Mouse (Mus musculus): Measurements from ENCODE around the gene Rgp1. TPM values are rescaled to one million over a fixed set of nuclear protein-coding genes. Genes with fewer than 3 reads are reported as not detected.

Rgp1 gene
- polyA plus RNA-seq, 2 experiments, result 33.3 to 81.9 TPM

GRCm38 (mm10) chr4:43634621-43635374 lies 56.3 kb downstream of the Rgp1 start:
- no peak for TF ChIP-seq POLR2A (IDR thresholded peaks at IDR 0.05; ENCODE audit: borderline replicate concordance, extremely low read depth, insufficient read depth, insufficient read length)
- Histone ChIP-seq H3K36me3 (ENCODE audit: control insufficient read depth, insufficient read depth, low read length) (no peaks in the 10 kb centered on the region), H3K4me1 (ENCODE audit: control insufficient read depth, insufficient read depth, low read length) (peaks cover 26% of the 10 kb centered on the region), H3K27me3 (ENCODE audit: control insufficient read depth, insufficient read depth, low read length) (no peaks in the 10 kb centered on the region), H3K9ac (ENCODE audit: low read depth, low read length, severe bottlenecking) (no peak overlapping the region), H3K9me3 (ENCODE audit: control insufficient read depth, low read length) (no peaks in the 10 kb centered on the region), H3K4me2 (replicated peaks; ENCODE audit: low read depth, low read length, severe bottlenecking) (no peak overlapping the region), H3K4me3 (replicated peaks; ENCODE audit: low read length) (no peak overlapping the region), H3K27ac (replicated peaks; ENCODE audit: low read depth, low read length) (no peak overlapping the region)
- DNase-seq (ENCODE audit: low spot score) (no peak), ATAC-seq (ENCODE audit: low FRiP score, low read depth) (no peak)
- 89% methylated on average over 7 of the region's 7 CpGs for WGBS

- no peaks in the 10 kb centered on the region for H3K9me3 ChIP-seq (ENCODE audit: control insufficient read depth, low read length)
- 72% methylated on average over 6 of the region's 6 CpGs for WGBS
- ATAC-seq (ENCODE audit: low FRiP score, low read depth) (no peak), DNase-seq (ENCODE audit: low spot score) (no peak)
- no peaks in the 10 kb centered on the region for H3K27me3 ChIP-seq (ENCODE audit: control insufficient read depth, insufficient read depth, low read length)
- H3K9ac ChIP-seq (ENCODE audit: low read depth, low read length, severe bottlenecking), result no peak overlapping the region
- no peak overlapping the region for H3K4me2 ChIP-seq (replicated peaks; ENCODE audit: low read depth, low read length, severe bottlenecking)
- H3K27ac ChIP-seq (replicated peaks; ENCODE audit: low read depth, low read length), result no peak overlapping the region
- H3K4me1 ChIP-seq (ENCODE audit: control insufficient read depth, insufficient read depth, low read length), result peaks cover 21% of the 10 kb centered on the region
- H3K4me3 ChIP-seq (replicated peaks; ENCODE audit: low read length), result no peak overlapping the region
- TF ChIP-seq POLR2A (IDR thresholded peaks at IDR 0.05; ENCODE audit: borderline replicate concordance, extremely low read depth, insufficient read depth, insufficient read length), result no peak
- H3K36me3 ChIP-seq (ENCODE audit: control insufficient read depth, insufficient read depth, low read length), result peaks cover 7% of the 10 kb centered on the region; the same call in 1 of the 2 replicates
These were observed 58.2 kb downstream of the Rgp1 start for GRCm38 (mm10) chr4:43636751-43637150.

Small RNAs within 50 kb of the gene (microRNA-seq; reads per million reads assigned to microRNA genes)
- gene Gm25262, result not detected

Other genes starting within 250 kb of the Rgp1 start
- gene Rusc2, start 196.7 kb upstream of the Rgp1 start, polyA plus RNA-seq (2012; rRNA removed), result 16.2 and 25.4 TPM in 2 replicates
- gene Rusc2, start 196.7 kb upstream of the Rgp1 start, polyA plus RNA-seq (2014; fragmentation: Nextera tagmentation; extraction: Ambion mirVana), result 8.0 and 9.6 TPM in 2 replicates
- 0.20 and 0.29 TPM in 2 replicates for gene Fam166b, start 149.6 kb upstream of the Rgp1 start, polyA plus RNA-seq (2012; rRNA removed)
- 0.14 and 0.33 TPM in 2 replicates for gene Fam166b, start 149.6 kb upstream of the Rgp1 start, polyA plus RNA-seq (2014; fragmentation: Nextera tagmentation; extraction: Ambion mirVana)
- 47.4 and 63.1 TPM in 2 replicates for gene Tesk1, start 136.8 kb upstream of the Rgp1 start, polyA plus RNA-seq (2012; rRNA removed)
- gene Tesk1, start 136.8 kb upstream of the Rgp1 start, polyA plus RNA-seq (2014; fragmentation: Nextera tagmentation; extraction: Ambion mirVana), result 15.8 and 17.6 TPM in 2 replicates
- gene Cd72, start 124.1 kb upstream of the Rgp1 start, polyA plus RNA-seq (2012; rRNA removed), result 1.3 TPM in 2 replicates
- gene Cd72, start 124.1 kb upstream of the Rgp1 start, polyA plus RNA-seq (2014; fragmentation: Nextera tagmentation; extraction: Ambion mirVana), result 4.4 and 7.5 TPM in 2 replicates
- not detected in 2 replicates for gene Sit1, start 95.0 kb upstream of the Rgp1 start, polyA plus RNA-seq (2012; rRNA removed)
- not detected in 2 replicates for gene Sit1, start 95.0 kb upstream of the Rgp1 start, polyA plus RNA-seq (2014; fragmentation: Nextera tagmentation; extraction: Ambion mirVana)
- gene Ccdc107, start 85.8 kb upstream of the Rgp1 start, polyA plus RNA-seq (2012; rRNA removed), result 118 and 175 TPM in 2 replicates
- gene Ccdc107, start 85.8 kb upstream of the Rgp1 start, polyA plus RNA-seq (2014; fragmentation: Nextera tagmentation; extraction: Ambion mirVana), result 78.8 and 92.8 TPM in 2 replicates
- 84.9 and 108 TPM in 2 replicates for gene Arhgef39, start 79.0 kb upstream of the Rgp1 start, polyA plus RNA-seq (2012; rRNA removed)
- 25.2 and 27.6 TPM in 2 replicates for gene Arhgef39, start 79.0 kb upstream of the Rgp1 start, polyA plus RNA-seq (2014; fragmentation: Nextera tagmentation; extraction: Ambion mirVana)
- 4.9 TPM in 2 replicates for gene Car9, start 71.7 kb upstream of the Rgp1 start, polyA plus RNA-seq (2012; rRNA removed)
- 1.0 and 1.2 TPM in 2 replicates for gene Car9, start 71.7 kb upstream of the Rgp1 start, polyA plus RNA-seq (2014; fragmentation: Nextera tagmentation; extraction: Ambion mirVana)
- gene Tpm2, start 55.0 kb upstream of the Rgp1 start, polyA plus RNA-seq (2012; rRNA removed), result 206 and 361 TPM in 2 replicates
- gene Tpm2, start 55.0 kb upstream of the Rgp1 start, polyA plus RNA-seq (2014; fragmentation: Nextera tagmentation; extraction: Ambion mirVana), result 382 and 495 TPM in 2 replicates
- 51.7 and 58.0 TPM in 2 replicates for gene Creb3, start 16.4 kb upstream of the Rgp1 start, polyA plus RNA-seq (2012; rRNA removed)
- 71.4 and 78.5 TPM in 2 replicates for gene Creb3, start 16.4 kb upstream of the Rgp1 start, polyA plus RNA-seq (2014; fragmentation: Nextera tagmentation; extraction: Ambion mirVana)
- 69.4 and 75.5 TPM in 2 replicates for gene Tln1, start 16.0 kb upstream of the Rgp1 start, polyA plus RNA-seq (2012; rRNA removed)
- gene Tln1, start 16.0 kb upstream of the Rgp1 start, polyA plus RNA-seq (2014; fragmentation: Nextera tagmentation; extraction: Ambion mirVana), result 62.4 and 63.3 TPM in 2 replicates
- gene Gba2, start 158 bp downstream of the Rgp1 start, polyA plus RNA-seq (2012; rRNA removed), result 39.8 and 50.1 TPM in 2 replicates
- gene Gba2, start 158 bp downstream of the Rgp1 start, polyA plus RNA-seq (2014; fragmentation: Nextera tagmentation; extraction: Ambion mirVana), result 18.4 and 19.9 TPM in 2 replicates
- 0.24 and 0.88 TPM in 2 replicates for gene Msmp, start 5.8 kb downstream of the Rgp1 start, polyA plus RNA-seq (2012; rRNA removed)
- 2.8 and 3.0 TPM in 2 replicates for gene Msmp, start 5.8 kb downstream of the Rgp1 start, polyA plus RNA-seq (2014; fragmentation: Nextera tagmentation; extraction: Ambion mirVana)
- 121 and 124 TPM in 2 replicates for gene Npr2, start 53.2 kb downstream of the Rgp1 start, polyA plus RNA-seq (2012; rRNA removed)
- 33.3 and 34.3 TPM in 2 replicates for gene Npr2, start 53.2 kb downstream of the Rgp1 start, polyA plus RNA-seq (2014; fragmentation: Nextera tagmentation; extraction: Ambion mirVana)
- 1.8 and 2.5 TPM in 2 replicates for gene Spag8, start 74.9 kb downstream of the Rgp1 start, polyA plus RNA-seq (2012; rRNA removed)
- gene Spag8, start 74.9 kb downstream of the Rgp1 start, polyA plus RNA-seq (2014; fragmentation: Nextera tagmentation; extraction: Ambion mirVana), result 0.58 and 0.61 TPM in 2 replicates
- gene Hint2, start 77.8 kb downstream of the Rgp1 start, polyA plus RNA-seq (2012; rRNA removed), result 58.3 and 63.2 TPM in 2 replicates
- gene Hint2, start 77.8 kb downstream of the Rgp1 start, polyA plus RNA-seq (2014; fragmentation: Nextera tagmentation; extraction: Ambion mirVana), result 73.8 and 87.6 TPM in 2 replicates
- 16.0 and 26.7 TPM in 2 replicates for gene Tmem8b, start 90.3 kb downstream of the Rgp1 start, polyA plus RNA-seq (2012; rRNA removed)
- gene Tmem8b, start 90.3 kb downstream of the Rgp1 start, polyA plus RNA-seq (2014; fragmentation: Nextera tagmentation; extraction: Ambion mirVana), result 3.8 and 5.2 TPM in 2 replicates
- 0.40 and 0.63 TPM in 2 replicates for gene Fam221b, start 90.4 kb downstream of the Rgp1 start, polyA plus RNA-seq (2012; rRNA removed)
- 4.0 and 4.3 TPM in 2 replicates for gene Fam221b, start 90.4 kb downstream of the Rgp1 start, polyA plus RNA-seq (2014; fragmentation: Nextera tagmentation; extraction: Ambion mirVana)
- gene Olfr70, start 122.1 kb downstream of the Rgp1 start, polyA plus RNA-seq (2012; rRNA removed), result not detected in 2 replicates
- gene Olfr70, start 122.1 kb downstream of the Rgp1 start, polyA plus RNA-seq (2014; fragmentation: Nextera tagmentation; extraction: Ambion mirVana), result not detected in 2 replicates
- gene Olfr71, start 131.5 kb downstream of the Rgp1 start, polyA plus RNA-seq (2012; rRNA removed), result not detected in 2 replicates
- not detected in 2 replicates for gene Olfr71, start 131.5 kb downstream of the Rgp1 start, polyA plus RNA-seq (2014; fragmentation: Nextera tagmentation; extraction: Ambion mirVana)
- 3.2 and 3.9 TPM in 2 replicates for gene Hrct1, start 148.5 kb downstream of the Rgp1 start, polyA plus RNA-seq (2012; rRNA removed)
- 2.1 and 2.2 TPM in 2 replicates for gene Hrct1, start 148.5 kb downstream of the Rgp1 start, polyA plus RNA-seq (2014; fragmentation: Nextera tagmentation; extraction: Ambion mirVana)
- gene Spaar, start 151.3 kb downstream of the Rgp1 start, polyA plus RNA-seq (2012; rRNA removed), result 1.0 and 1.3 TPM in 2 replicates
- 0.08 and 0.10 TPM in 2 replicates for gene Spaar, start 151.3 kb downstream of the Rgp1 start, polyA plus RNA-seq (2014; fragmentation: Nextera tagmentation; extraction: Ambion mirVana)
- not detected in 2 replicates for gene Olfr159, start 192.3 kb downstream of the Rgp1 start, polyA plus RNA-seq (2012; rRNA removed)
- gene Olfr159, start 192.3 kb downstream of the Rgp1 start, polyA plus RNA-seq (2014; fragmentation: Nextera tagmentation; extraction: Ambion mirVana), result not detected in 2 replicates
- 0.20 and 0.34 TPM in 2 replicates for gene Olfr156, start 245.2 kb downstream of the Rgp1 start, polyA plus RNA-seq (2012; rRNA removed)
- gene Olfr156, start 245.2 kb downstream of the Rgp1 start, polyA plus RNA-seq (2014; fragmentation: Nextera tagmentation; extraction: Ambion mirVana), result not detected in 2 replicates